Mouse (Mus musculus) thymus, postnatal 25 days (tissue): ENCODE measurements around the gene Tmprss12.
"Not testable (repeated sequence)": the region's sequence is repeated elsewhere in the genome, so short reads cannot be mapped to it uniquely, and the experiment has no call there.

ENCODE experiments used
- DNase-seq: peaks from one replicate; pipeline ENCODE4 v3.0.0; 2022

The Tmprss12 gene

DNA sequence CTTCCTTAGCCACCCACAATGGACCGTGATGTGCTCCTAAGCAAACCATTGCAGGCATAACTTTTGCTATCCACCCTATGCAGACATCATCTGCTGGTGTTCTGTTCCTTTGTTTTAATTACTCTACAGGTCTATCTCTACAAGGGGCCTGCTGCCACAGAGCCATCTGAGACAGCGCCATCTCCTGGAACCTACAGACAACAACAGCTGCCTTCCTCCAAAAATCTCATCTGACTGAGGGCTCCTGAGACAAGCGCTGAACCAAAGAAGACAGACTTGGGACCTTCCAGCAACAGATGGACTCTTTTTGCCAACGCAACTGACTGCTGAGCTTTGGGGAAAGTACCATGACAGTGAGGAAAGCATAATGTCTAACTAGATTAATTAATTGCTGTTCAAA, 47.5 kb downstream of the Tmprss12 start:
- not testable (repeated sequence) for DNase-seq

DNA sequence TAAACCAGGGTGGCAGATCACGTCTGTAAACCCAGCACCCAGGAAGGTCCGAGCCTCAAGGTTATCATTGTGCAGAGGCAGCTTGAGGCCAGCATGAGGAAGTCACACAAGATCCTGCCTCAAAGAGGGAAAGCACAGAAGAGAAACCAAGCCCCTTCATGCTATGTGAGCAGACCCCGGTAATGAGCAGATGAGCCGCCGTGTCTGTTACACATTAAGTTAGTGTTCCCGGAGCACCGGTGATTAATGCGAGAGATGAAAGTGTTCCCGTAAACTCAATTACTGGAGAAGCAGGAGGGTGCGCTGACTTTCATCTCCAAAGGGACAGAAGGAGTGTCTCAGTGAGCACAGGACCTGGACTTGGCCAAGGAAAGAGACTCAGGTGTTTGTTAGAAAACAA, 48.7 kb downstream of the Tmprss12 start:
- not testable (repeated sequence) for DNase-seq

DNA sequence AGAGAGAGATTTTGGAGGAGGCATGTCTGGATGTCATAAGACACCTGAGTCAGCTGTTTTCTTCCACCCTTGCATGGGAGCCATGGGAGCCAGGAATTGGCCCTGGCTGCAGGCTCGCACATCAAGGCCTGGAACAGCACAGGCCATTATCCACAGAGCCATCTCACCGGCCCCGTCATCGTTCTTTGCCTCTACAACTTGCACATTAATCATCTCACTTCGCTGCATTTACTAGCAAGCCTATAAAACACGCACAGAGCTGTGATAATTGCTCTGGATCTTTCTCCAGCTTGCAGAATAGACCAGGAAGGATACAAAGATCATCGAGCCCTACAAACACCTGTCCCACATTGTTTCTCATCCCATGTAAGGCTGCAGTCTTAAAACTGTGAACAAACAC, 50.1 kb downstream of the Tmprss12 start:
- DNase-seq = no peak

DNA sequence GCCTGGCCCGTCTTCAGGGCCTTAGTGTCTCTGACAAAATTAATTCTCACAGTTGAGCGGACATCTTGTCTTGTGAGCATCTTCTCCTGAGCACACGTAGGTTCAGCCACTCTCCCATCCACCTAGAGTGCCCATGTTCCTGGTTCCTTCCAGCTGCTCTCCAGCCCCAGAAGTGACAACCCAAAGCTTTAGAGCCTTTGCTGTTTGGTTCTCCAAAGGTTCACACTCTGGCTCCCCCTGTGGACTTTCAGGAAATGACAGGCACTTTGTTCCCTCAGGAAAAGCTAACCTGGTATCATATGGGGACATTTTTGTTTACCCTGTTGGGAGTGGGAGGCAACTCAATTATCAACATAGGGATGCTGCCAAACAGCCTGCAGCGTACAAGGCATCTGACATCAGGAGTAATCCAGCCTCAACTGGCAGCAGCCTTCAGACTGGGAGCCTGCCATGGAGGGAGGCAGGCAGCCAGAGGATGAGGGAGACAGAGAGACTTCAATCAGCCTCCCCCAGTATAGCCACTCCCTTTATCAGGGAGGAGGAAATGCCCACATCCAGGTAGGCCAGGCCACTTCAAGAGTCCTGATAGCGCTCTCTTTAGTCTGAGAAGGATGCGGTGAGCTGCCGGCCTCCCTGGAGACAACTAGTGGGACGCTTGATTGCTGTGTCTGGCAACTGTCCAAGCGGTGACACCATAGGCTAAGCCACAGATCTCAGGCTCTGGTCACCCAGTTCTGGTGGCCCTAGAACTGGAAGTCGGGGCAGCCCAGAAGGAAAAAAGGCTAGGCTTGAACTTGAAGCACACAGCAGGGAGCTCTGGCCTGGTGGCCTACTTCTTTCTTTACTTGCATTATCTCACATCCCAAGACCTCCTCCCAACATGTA, 51.7 kb downstream of the Tmprss12 start:
- not testable (repeated sequence) for DNase-seq

DNA sequence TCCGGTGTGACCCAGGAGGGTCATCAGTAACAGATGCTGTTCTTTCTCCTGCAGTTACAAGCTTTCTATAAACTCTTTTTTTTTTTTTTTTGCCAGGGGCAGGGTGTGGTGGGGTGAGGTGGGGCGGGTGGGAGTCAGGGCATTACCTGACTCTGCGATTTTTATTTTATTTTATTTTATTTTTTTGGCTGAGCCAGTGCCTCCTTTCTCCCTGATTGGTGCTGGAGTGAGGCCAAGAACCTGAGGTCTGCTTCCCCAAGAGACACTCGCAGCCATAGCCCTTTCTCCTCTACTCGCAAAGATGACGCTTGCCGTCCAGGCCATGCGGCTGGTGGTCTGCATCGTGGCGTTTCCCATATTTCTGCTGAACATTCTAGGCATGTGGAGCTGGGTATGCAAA, 54.0 kb downstream of the Tmprss12 start, which contains the start of gene Mettl7a3:
Mettl7a3 (plus strand) TSS at position 301 of the 400 bp plus-strand sequence.
- DNase-seq = no peak

DNA sequence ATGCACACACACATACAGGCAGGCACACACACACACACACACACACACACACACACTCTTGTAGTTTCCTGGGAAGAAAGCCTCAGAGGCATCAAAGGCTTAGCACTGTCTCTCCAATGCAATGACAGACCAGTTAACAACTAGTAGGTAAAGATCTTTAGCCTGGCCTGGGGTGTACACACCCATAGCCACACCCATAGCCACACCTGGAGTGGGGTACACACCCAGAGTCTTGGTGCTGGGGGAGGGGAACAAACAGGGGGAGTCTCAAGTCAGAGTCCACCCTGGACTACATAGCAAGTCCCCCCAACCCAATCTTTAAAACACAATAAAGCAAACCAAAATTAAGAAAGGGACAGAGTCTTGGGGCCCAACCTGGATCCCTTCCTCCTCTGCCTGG, 56.7 kb downstream of the Tmprss12 start:
- not testable (repeated sequence) for DNase-seq

DNA sequence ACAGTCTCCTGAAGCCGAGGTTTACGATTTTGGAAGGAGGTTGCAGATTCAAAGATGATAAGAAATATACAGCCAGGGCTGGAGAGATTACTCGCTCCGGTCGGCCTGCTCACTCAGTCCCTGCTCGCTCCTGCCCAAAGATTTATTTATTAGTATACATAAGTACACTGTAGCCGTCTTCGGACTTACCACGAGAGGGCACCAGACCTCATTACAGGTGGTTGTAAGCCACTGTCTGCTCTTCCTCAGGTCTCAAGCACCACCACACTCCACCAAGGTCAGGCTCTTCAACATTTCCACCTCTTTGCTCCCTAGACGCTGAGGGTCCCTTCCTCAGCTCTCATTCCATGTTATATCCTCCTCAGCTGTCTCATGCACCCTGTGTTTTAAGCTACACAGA, 57.2 kb downstream of the Tmprss12 start:
- DNase-seq = peak; percentile 70

DNA sequence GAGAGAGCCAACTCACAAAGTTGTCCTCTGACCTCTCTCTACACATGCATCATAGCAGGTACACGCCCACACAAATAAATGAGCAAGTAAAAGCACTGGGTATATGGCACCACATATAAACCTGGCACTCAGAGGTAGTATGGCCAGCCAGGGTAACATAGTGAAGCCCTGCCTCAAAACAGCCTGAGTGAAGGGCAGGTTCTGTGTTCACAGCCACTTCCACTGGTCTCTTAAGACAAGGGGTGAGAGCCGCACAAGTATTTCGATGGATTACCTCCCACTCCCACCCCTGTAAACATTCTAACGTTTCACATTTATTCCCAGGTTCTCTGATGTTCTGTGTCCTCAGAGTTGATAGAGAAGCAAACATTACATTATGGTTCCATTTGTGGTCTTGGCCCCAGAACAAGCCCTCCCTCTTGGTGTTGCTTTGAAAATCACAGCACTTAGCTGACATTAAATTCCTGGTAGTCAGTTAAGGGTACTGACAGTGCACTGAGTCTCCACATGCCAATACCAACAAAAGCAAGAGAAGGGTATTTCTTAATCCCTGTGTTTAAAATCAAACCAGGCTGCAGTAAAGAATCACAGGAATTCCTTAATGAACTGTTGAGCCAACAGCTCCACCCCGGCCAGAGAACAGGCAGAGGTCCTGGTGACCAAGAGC, 60.8 kb downstream of the Tmprss12 start:
- DNase-seq = not testable (repeated sequence)
